Mouse (Mus musculus): ENCODE measurements at regions not wholly inside any gene's neighbourhood (a gene's known extent, or its start where the extent isn't known, plus 50 kb on each side); places are given as distances from the start of the nearest gene placed in this dataset.

- Histone ChIP-seq H3K27ac (replicated peaks) (no peak overlapping the region), H3K4me3 (no peak overlapping the region), H3K4me2 (no peak overlapping the region), H3K9me3 (no peaks in the 10 kb centered on the region), H3K4me1 (peaks cover 9% of the 10 kb centered on the region), H3K36me3 (no peaks in the 10 kb centered on the region), H3K27me3 (replicated peaks) (no peaks in the 10 kb centered on the region), H3K9ac (no peak overlapping the region)
- WGBS, result 68% methylated on average over 7 of the region's 7 CpGs
- no peak for ATAC-seq (ENCODE audit: extremely low read depth, insufficient number of reproducible peaks, low FRiP score, low TSS enrichment)
These were observed 496.2 kb upstream of the Fam160b2 start for GRCm38 (mm10) chr14:71095661-71096422.

DNA sequence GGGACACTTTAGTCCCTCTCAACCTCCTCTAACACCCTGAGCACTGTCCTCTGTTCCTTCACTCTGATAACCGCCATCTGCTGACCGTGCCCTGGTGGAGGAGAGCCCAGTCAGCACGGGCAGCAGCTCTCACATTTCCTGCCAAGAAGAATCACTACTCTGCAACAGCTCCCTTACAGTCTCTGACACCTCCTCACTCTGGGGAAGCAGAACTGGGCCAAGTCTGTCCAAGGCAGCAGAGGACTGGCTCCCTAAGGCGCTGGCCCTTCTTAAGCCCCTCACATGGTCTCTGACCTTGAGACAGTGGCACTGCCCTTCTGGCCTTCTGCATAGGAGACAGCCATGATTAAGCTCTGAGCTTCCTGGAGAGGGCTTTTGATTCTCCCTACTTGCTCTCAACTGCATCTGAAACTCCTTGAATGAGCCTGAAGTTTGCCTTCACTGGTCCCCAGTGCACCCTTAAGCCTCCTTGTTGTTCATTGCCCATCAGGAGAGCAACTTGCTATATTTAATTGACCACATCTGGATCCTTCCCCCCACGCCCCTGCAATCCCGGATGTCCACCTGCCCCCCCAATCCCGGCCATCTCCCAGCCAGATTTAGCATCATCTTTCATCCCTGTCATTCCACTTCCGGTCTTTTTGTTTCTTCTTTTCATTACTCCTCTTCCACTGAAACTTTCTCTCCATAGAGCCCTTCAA is 493.1 kb upstream of the Fam160b2 start:
- H3K9me3 ChIP-seq, result no peaks in the 10 kb centered on the region
- 42% methylated on average over 8 of the region's 8 CpGs for WGBS
- no peak overlapping the region for H3K9ac ChIP-seq
- peaks cover 9% of the 10 kb centered on the region for H3K4me1 ChIP-seq
- H3K27ac ChIP-seq (replicated peaks), result no peak overlapping the region; the same call in 1 of the 2 replicates
- no peaks in the 10 kb centered on the region for H3K27me3 ChIP-seq (replicated peaks)
- H3K4me2 ChIP-seq, result no peak overlapping the region
- ATAC-seq (ENCODE audit: extremely low read depth, insufficient number of reproducible peaks, low FRiP score, low TSS enrichment), result no peak
- no peaks in the 10 kb centered on the region for H3K36me3 ChIP-seq
- H3K4me3 ChIP-seq, result no peak overlapping the region

GRCm38 (mm10) chr14:71085721-71086120 is 486.1 kb upstream of the Fam160b2 start:
- no peaks in the 10 kb centered on the region for H3K36me3 ChIP-seq

GRCm38 (mm10) chr14:71082327-71082726 is 482.7 kb upstream of the Fam160b2 start:
- Histone ChIP-seq H3K27me3 (replicated peaks) (no peaks in the 10 kb centered on the region), H3K9me3 (no peaks in the 10 kb centered on the region), H3K27ac (replicated peaks) (no peak overlapping the region), H3K4me3 (no peak overlapping the region), H3K9ac (no peak overlapping the region), H3K4me2 (no peak overlapping the region), H3K4me1 (no peaks in the 10 kb centered on the region), H3K36me3 (no peaks in the 10 kb centered on the region)
- no peak for ATAC-seq (ENCODE audit: extremely low read depth, insufficient number of reproducible peaks, low FRiP score, low TSS enrichment)

More at GRCm38 (mm10) chr14:71085721-71086120, 486.1 kb upstream of the Fam160b2 start:
- no peaks in the 10 kb centered on the region for H3K4me1 ChIP-seq
- no peak overlapping the region for H3K4me3 ChIP-seq
- H3K4me2 ChIP-seq, result no peak overlapping the region
- H3K27ac ChIP-seq (replicated peaks), result no peak overlapping the region
- H3K27me3 ChIP-seq (replicated peaks), result no peaks in the 10 kb centered on the region
- no peak for ATAC-seq (ENCODE audit: extremely low read depth, insufficient number of reproducible peaks, low FRiP score, low TSS enrichment)
- WGBS, result 78% methylated on average over 3 of the region's 3 CpGs
- no peak overlapping the region for H3K9ac ChIP-seq
- no peaks in the 10 kb centered on the region for H3K9me3 ChIP-seq

- Histone ChIP-seq H3K27ac (replicated peaks) (no peak overlapping the region), H3K4me2 (no peak overlapping the region), H3K4me3 (no peak overlapping the region), H3K36me3 (no peaks in the 10 kb centered on the region), H3K9ac (no peak overlapping the region), H3K9me3 (peaks cover 6% of the 10 kb centered on the region; the same call in 1 of the 2 replicates), H3K27me3 (replicated peaks) (no peaks in the 10 kb centered on the region), H3K4me1 (no peaks in the 10 kb centered on the region)
- 76% methylated on average over 2 of the region's 2 CpGs for WGBS
- no peak for ATAC-seq (ENCODE audit: extremely low read depth, insufficient number of reproducible peaks, low FRiP score, low TSS enrichment)
These were observed 476.0 kb upstream of the Fam160b2 start for GRCm38 (mm10) chr14:71075671-71076070.

DNA sequence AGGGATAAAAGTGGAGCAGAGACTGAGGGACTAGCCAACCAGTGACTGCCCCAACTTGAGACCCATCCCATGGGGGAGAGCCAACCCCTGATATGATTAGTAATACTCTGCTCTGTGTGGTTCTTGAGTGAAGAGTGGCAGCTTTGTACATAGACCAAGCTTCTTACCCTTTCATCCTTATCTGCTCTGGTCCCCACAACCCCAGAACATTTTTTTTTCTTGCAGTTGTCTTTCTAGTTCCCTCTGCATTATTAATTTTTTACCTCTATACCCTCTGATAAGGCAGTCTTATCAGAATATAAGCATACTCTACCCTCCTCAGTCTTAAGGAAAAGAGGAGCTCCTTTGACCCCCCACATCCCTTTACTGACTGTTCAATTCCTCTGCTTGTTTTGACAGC is 474.4 kb upstream of the Fam160b2 start:
- ATAC-seq (ENCODE audit: extremely low read depth, insufficient number of reproducible peaks, low FRiP score, low TSS enrichment), result no peak
- Histone ChIP-seq H3K9ac (no peak overlapping the region), H3K9me3 (peaks cover 13% of the 10 kb centered on the region; the same call in 1 of the 2 replicates), H3K4me2 (no peak overlapping the region), H3K36me3 (no peaks in the 10 kb centered on the region), H3K4me1 (no peaks in the 10 kb centered on the region), H3K27ac (replicated peaks) (no peak overlapping the region), H3K4me3 (no peak overlapping the region), H3K27me3 (replicated peaks) (no peaks in the 10 kb centered on the region)

- no peak for ATAC-seq (ENCODE audit: extremely low read depth, insufficient number of reproducible peaks, low FRiP score, low TSS enrichment)
- 32% methylated on average over 4 of the region's 4 CpGs for WGBS
- no peaks in the 10 kb centered on the region for H3K4me1 ChIP-seq
These were observed 466.0 kb upstream of the Fam160b2 start for GRCm38 (mm10) chr14:71065669-71066068.

DNA sequence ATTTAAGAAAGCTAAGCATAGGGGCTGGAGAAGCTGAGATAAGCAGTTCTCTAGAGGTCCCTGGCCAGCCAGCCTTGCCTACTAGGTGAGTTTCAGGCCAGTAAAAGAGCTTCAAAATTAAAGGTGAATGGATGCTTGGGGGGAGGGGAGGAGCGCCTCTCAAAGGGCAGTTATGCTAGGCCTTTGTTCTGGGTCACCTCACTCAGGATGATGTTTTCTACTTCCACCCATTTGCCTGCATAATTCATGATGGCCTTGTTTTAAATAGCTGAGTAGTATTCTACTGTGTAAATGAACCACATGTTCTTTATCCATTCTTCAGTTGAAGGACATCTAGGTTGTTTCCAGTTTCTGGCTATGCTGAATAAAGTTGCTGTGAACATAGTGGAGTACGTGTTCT is 457.0 kb upstream of the Fam160b2 start:
- Histone ChIP-seq H3K4me3 (no peak overlapping the region), H3K9me3 (no peaks in the 10 kb centered on the region), H3K27ac (replicated peaks) (no peak overlapping the region), H3K4me2 (no peak overlapping the region), H3K4me1 (0 out of 2 replicates have a peak, but pooled peaks cover 5% of the 10 kb centered on the region), H3K36me3 (no peaks in the 10 kb centered on the region), H3K27me3 (replicated peaks) (no peaks in the 10 kb centered on the region), H3K9ac (no peak overlapping the region)
- no peak for ATAC-seq (ENCODE audit: extremely low read depth, insufficient number of reproducible peaks, low FRiP score, low TSS enrichment)
- WGBS, result 79% methylated on average over 2 of the region's 2 CpGs

More at GRCm38 (mm10) chr14:71065669-71066068, 466.0 kb upstream of the Fam160b2 start:
- H3K9ac ChIP-seq, result no peak overlapping the region
- no peaks in the 10 kb centered on the region for H3K27me3 ChIP-seq (replicated peaks)
- no peaks in the 10 kb centered on the region for H3K36me3 ChIP-seq
- 0 out of 2 replicates have a peak, but pooled peaks cover 8% of the 10 kb centered on the region for H3K9me3 ChIP-seq
- H3K4me3 ChIP-seq, result no peak overlapping the region
- no peak overlapping the region for H3K27ac ChIP-seq (replicated peaks)
- no peak overlapping the region for H3K4me2 ChIP-seq

DNA sequence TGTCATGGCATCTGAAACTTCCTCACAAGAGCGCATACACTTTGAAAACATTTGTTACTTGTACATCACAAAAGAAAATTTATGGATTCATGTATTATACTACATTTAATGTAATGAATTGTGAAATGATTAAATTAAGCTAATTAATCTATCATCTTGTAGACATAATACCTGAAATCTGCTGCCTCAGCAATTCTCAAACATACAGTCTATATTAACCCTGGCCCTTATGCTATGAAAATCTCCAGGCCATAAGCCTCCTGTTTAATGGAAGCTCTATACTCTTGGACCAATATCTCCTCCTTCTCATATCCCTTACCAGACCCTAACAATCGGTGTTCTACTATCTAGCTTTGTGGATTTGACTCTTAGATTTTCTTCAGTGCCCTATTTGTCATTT is 455.8 kb upstream of the Fam160b2 start:
- H3K27ac ChIP-seq (replicated peaks), result no peak overlapping the region
- no peak overlapping the region for H3K4me3 ChIP-seq
- no peak for ATAC-seq (ENCODE audit: extremely low read depth, insufficient number of reproducible peaks, low FRiP score, low TSS enrichment)
- no peaks in the 10 kb centered on the region for H3K27me3 ChIP-seq (replicated peaks)
- H3K4me1 ChIP-seq, result 0 out of 2 replicates have a peak, but pooled peaks cover 5% of the 10 kb centered on the region
- no peaks in the 10 kb centered on the region for H3K36me3 ChIP-seq
- H3K9me3 ChIP-seq, result no peaks in the 10 kb centered on the region
- H3K4me2 ChIP-seq, result no peak overlapping the region
- H3K9ac ChIP-seq, result no peak overlapping the region
- WGBS, result 94% methylated on average over 2 of the region's 2 CpGs

DNA sequence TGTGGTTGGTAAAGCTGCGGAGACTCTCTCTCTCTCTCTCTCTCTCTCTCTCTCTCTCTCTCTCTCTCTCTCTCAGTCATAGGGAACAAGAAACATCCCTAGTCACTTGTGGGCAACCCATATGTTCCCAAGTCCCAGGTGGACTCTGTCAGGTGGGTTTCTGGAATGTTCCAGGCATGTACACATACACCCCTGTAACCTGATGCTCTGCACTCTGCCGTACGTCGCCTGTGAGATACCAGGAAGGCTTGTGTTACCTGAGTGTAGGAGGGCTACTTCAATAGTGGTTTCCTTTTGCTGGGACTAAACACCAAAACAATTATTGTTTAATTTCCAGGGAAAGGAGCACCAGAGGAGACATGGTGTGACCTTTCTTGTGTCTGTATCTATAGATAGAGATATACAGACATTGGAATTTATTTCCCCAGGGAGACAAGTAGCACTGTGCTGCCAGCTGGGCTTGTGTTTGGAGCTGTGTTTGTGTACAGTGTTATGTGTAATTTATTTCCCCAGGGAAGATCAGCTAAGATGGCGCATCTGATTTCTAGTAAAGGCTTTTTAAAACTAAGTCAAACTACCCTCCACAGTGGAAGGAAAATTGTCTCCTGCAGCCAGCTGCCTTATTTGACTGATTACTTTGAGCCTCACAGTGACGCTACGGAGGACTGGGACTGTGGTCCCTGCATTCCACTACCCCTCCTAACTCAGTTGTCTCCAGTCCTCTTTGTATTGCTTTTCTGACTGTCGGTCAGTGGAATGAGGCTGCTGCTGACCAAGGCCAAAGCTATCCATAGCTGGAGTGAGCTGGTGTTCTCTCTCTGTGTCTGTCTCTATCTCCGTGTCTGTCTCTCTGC is 454.4 kb upstream of the Fam160b2 start:
- Histone ChIP-seq H3K4me2 (no peak overlapping the region), H3K9me3 (no peaks in the 10 kb centered on the region), H3K36me3 (no peaks in the 10 kb centered on the region), H3K27me3 (replicated peaks) (no peaks in the 10 kb centered on the region), H3K27ac (replicated peaks) (no peak overlapping the region), H3K4me1 (0 out of 2 replicates have a peak, but pooled peaks cover 5% of the 10 kb centered on the region), H3K9ac (no peak overlapping the region), H3K4me3 (no peak overlapping the region)
- ATAC-seq (ENCODE audit: extremely low read depth, insufficient number of reproducible peaks, low FRiP score, low TSS enrichment), result no peak
- 52% methylated on average over 9 of the region's 9 CpGs for WGBS

DNA sequence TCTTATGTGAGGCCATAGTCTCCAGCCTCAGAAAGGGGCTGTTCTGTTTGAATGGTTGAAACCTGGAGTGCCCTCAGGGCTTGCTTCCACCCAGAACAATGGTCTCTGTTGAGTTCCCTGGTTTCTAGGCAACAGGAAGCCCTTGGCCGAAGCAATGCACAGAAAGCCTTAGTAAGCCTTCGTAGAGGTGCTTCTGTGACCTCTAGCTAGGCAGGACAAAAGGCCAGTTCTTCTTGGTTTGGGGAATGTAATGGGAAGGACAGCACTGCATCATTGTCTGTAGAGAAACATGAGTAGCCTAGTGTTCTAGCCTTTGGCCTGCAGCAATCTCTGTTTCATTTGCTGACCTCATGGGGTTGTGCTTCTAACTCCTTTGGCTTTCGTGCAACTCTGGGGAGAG is 447.5 kb upstream of the Fam160b2 start:
- 64% methylated on average over 3 of the region's 3 CpGs for WGBS

More for the DNA sequence above, 447.5 kb upstream of the Fam160b2 start:
- no peak for ATAC-seq (ENCODE audit: extremely low read depth, insufficient number of reproducible peaks, low FRiP score, low TSS enrichment)
- no peak overlapping the region for H3K9ac ChIP-seq
- no peak overlapping the region for H3K4me3 ChIP-seq
- H3K27me3 ChIP-seq (replicated peaks), result no peaks in the 10 kb centered on the region
- H3K4me1 ChIP-seq, result no peaks in the 10 kb centered on the region
- H3K9me3 ChIP-seq, result no peaks in the 10 kb centered on the region
- H3K27ac ChIP-seq (replicated peaks), result no peak overlapping the region
- H3K4me2 ChIP-seq, result no peak overlapping the region
- H3K36me3 ChIP-seq, result no peaks in the 10 kb centered on the region
